Mouse (Mus musculus) v-Abl transformed pro-B cells (cell line): ENCODE measurements around the gene Stk19.

ENCODE experiments used
- in situ Hi-C, 2 experiments: fragments of 400-800 bp; cut with MboI; formaldehyde crosslinking; loops; one replicate each; pipeline ENCODE4 v1.15.1; 2025; ENCODE audit not compliant: unreplicated experiment in 2 of 2

The Stk19 gene

DNA sequence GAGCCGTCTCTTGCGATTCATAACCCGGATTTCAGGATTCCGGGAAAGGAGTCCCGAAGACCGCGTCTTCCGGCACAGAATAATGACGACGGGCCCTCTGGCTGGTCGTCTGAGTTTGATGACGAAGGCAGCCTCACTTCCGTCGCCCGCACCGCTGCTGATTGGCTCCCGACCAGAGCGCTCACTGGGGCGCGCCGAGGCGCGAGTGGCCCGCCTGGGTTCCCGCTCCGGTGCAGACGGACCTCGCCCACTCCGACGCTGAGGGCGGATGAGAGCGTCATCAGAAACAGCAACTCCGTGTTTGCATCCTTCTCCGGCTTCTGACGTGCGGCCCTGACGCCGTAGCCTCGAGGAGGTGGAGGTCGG, at the start of gene Stk19, which contains the start of gene Dxo:
Gene Stk19, minus strand, starts transcription at position 90 of the 366 bp plus-strand sequence.
Gene Dxo, plus strand, starts transcription at position 164 of the 366 bp plus-strand sequence.
- in situ Hi-C loops: no loop called here

DNA sequence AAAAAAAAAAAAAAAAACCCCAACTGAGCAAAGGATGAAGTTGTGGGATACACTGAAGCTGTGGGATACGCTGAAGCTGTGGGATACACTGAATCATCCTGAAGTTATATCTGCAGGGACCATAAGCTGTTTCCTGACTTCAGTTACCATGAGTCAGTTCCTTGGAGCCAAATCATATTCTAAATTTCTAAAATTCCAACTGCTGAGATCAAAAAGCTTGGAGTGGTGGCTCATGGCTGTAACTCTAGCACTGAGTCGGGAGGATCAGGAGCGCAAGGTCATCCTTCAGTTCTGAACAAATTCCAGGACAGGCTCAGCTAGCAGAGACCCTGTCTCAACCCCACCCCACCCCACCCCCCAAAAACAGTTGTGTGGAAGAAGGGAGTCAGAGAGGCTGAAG, 48.9 kb upstream of the Stk19 start:
- in situ Hi-C loops: no loop called here

DNA sequence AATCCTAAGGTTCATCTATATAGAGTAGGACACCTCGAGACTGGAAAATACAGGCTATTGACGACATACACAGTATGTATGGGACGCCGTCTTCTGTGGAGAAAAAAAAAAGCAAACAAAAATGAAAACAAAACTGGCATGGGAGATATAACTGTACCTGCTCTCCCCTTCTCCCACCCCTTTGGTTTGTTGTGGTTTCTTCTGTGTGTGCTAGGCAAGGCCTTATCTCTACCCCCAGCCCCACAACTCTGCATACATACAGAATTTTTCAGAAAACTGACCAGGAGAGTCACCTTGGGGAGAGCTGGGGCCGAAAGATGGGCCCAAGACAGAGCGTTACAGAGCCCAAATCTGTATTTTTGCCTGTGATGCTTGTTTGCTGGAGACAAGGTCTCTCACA, 48.0 kb upstream of the Stk19 start:
- in situ Hi-C loops: no loop called here

DNA sequence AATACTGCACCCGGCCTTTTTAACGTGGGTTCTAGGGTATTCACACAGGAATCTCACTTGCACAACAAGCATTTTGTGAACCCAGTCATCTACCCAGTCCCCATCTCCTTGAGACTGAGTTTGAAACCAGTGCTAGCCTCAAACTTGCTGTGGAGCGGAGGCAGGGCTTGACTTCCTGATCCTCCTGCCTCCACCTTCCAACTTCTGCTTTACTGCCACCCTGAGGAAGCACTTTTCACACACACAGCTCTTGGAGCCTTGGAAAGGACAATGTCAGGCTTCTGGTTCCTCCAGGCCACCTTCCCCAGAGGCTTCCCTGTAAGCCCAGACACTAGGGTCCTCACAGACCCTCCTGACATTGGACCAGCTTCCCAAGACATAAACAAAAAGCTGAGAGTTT, 46.6 kb upstream of the Stk19 start:
- in situ Hi-C loops: no loop called here

DNA sequence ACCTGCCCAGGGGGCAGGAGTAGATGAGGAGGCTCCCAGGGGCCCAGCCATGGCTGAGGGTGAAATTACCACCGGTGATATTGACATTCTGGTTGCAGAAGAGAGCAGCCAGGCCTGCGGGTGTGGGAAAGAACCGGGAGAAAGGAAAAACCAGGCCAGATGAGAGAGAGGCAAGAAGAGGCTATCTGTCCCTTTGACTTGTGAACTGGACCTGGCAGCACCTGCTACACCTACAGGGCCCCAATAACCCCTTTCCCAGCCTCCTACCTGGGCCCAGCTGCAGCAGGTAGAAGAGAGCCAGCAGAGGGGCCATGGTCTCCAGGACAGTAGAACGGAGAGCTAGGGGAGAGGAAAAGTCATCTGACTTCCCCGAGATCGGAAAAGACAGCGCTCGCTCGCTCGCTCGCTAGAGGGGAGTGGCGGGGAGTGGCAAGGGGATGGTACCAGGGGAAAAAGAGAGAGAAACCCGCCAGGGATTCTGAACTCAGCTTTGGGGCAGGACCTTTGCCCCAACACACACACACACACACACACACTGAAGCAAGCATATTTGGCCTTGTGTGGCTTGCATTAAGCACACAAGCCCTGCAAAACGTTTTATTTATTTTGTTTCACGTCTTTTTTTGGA, 45.1 kb upstream of the Stk19 start, which contains the start of gene Gm20547:
Gene Gm20547, minus strand, starts transcription at position 360 of the 628 bp plus-strand sequence.
- in situ Hi-C loops: no loop called here

DNA sequence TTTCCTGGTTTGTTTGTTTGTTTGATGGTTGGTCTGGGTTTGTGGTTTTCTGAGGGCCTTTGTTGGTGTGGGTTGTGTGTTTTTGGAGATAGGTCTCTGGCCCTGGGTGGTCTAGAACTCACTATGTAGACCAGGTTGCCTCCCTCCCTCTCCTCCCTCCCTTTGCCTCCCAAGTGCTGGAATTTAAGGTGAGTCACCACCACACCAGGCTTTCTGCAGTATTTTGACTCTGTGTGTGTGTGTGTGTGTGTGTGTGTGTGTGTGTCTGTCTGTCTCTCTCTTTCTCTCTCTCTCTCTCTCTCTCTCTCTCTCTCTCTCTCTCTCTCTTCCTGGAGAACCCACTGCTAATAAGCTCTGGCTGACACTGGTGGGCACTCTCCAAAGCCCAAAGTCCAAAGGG, 44.4 kb upstream of the Stk19 start:
- in situ Hi-C loops: no loop called here

DNA sequence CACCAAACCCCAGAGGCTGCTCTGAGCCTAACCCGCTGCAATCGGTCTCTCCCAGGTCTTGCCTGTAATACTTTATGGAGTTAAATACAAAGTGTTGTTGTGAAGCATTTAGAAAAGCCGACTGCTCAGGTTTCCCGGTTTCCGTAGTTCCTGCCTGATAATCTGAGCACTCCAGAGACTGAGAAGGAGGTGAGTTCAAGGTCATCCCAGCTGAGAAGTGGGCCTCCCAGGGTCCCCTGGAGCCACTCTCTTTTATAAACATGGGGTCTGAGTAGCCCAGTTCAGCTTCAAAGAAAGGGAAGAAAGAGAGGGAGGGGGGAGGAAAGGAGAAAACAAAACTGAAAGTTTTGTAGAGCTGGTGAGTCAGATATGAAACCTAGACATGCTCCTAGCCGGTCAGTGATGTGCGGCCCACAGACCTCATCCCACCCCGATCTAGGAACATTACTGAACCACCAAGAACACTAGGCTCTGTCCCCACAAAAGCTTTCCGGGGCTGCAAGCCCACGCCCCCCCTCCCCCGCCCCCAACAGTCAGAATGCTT, 42.7 kb upstream of the Stk19 start, which contains the start of gene Zbtb12:
Gene Zbtb12, plus strand, starts transcription at position 148 of the 544 bp plus-strand sequence.
- in situ Hi-C loops: no loop called here

DNA sequence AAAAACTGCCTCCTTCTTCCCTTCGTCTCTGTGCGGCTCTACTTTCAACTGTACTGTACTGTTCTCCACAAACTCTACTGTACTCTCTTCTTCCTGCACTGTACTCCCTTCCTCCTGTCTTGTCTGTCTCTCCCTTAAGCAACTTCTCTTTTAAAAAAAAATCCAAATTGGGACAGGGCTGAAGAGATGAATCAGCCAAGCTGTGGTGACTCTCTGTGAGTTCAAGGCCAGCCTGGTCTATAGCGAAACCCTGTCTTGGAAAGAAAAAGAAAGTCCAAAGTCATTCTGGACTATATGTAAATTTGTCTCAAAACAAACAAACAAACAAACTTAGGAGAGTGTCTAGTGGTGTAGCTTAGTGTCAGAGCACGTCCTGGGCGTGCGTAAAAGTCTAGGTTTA, 37.6 kb upstream of the Stk19 start:
- in situ Hi-C loops: loop anchor here in 1 of 2 experiments (25.0 kb wide), 1 partner anchor 213 kb away; the partner anchor contains the start of genes Abhd16a, Ly6g6d, Ly6g6e and Ly6g6f

DNA sequence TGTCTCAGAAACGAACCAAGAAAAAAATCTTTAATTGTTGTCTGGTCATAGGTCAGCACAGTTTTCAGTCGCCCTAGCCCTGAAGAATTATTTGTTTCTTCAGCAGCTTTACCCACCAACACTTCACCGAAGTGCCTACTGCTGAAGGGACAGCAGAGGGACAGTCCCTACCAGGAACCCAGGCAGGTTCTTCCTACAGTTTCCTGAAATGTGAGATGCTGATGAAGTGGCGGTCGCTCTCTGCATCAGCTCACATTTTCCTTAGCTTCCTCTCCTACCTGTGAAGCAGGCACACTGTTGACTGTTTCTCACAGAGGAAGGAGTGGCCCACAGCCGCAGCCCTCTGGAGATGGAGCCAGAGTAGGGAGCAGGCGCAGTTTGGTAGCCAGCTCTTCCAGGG, 29.2 kb upstream of the Stk19 start:
- in situ Hi-C loops: loop anchor here in 1 of 2 experiments (25.0 kb wide), 1 partner anchor 221 kb away; the partner anchor contains the start of genes Abhd16a, Ly6g6d, Ly6g6e and Ly6g6f

DNA sequence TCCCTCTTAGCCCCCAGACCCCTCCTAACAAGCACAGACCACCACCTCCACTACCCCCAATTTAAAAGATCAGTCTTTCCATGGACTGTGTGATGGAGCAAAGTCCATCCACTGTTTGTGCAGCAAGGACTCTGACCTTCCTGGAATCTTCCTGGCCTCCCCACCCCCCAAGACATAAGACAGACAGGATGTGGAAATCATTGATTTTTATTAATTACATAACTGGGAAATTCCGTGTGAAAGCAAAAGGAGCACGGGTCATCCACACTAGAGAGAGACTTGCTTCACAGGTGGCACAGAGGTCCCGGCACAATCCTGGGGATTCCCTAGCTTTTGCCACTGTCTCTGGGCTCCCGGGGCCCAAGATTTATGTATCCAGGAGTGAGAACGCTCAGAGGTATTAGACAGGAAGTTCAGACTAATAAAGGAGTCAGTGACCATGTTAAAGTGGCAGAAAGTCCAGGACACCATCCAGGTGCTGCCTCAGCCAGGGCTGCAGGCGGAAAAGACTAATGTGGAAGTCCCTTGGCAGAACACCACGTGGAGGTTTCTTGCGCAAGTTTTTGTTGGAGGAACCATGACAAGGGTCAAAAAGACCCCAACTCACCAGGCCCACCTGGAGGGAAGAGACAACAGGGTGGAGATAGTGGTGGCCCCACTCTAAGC, 25.8 kb upstream of the Stk19 start, which contains the start of gene Cfb:
Gene Cfb, minus strand, starts transcription at position 103 of the 666 bp plus-strand sequence.
- in situ Hi-C loops: loop anchor here in 1 of 2 experiments (25.0 kb wide), 1 partner anchor 225 kb away; the partner anchor contains the start of genes Abhd16a, Ly6g6d, Ly6g6e and Ly6g6f

DNA sequence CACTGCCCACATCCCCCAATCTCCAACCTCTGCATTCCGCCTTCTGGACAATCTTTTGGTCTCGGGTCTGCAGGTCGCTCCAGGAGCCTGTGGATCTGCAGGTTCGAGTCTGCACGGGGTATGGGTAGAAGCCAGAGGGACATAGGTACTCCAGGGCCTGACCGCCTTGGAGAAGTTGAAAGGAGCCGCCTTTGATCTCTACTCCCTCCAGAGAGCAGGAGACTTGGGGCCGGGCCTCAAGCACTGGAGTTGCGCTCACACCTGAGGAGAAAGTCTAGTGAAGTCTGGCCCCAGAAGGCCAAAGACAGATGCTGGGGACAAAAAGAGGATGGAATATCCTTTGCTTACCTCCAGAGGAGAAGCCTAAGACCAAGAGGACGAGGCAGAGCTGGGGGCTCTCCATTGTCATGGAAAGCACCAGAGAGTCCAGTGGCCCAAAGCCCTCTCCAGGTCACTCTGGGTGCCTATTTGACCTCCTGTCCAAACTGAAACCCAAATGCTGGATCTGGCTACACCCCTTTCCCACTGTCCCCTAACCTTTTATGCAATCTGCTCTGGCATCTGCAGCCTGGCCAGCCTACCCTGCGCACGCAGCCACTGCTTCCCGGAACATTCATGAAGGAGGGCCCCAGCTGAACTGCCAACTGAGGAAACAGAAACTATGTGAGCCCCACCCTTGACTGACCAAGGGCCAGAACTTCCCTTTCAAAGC, 25.1 kb upstream of the Stk19 start:
- in situ Hi-C loops: loop anchor here in 1 of 2 experiments (25.0 kb wide), 1 partner anchor 225 kb away; the partner anchor contains the start of genes Abhd16a, Ly6g6d, Ly6g6e and Ly6g6f

DNA sequence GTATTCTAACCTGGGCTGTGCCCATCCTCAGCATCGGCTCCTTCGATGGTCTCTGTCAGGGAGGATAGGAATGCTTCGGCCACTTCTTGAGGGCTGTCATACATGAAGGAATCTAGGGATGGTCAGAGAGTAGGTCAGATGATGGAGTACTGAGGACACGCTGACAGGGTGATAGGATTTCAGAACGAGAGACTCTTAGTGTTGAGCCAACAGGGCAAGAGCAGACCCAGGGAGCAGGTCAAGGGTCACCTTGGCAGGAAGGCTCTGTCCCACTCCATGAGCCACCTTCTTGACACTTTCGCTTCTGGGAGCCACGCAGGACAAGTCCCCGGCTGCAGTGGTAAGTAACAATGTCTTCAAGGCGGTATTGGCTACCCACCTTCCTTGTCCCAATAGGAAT, 23.8 kb upstream of the Stk19 start:
- in situ Hi-C loops: loop anchor here in 1 of 2 experiments (25.0 kb wide), 1 partner anchor 227 kb away; the partner anchor contains the start of genes Abhd16a, Ly6g6d, Ly6g6e and Ly6g6f

DNA sequence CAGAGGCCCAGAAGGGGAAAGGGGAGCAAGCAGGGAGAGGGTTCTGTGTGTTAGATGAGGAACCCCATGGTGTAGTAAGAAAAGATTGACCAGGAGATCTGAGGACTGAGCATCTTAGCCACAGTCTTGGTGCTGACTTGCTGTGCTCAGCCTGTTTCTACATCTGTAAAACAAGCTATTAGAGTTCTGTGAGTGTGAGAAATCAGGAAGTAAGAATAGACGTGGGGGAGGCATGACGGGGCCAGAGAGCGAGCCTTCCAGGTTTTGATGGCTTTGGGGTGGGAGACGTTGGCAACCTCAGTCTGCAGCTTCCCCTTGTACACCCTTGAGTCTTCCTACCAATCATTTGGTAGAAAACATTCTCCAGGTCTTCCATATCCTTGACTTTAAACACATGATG, 21.9 kb upstream of the Stk19 start:
- in situ Hi-C loops: loop anchor here (5.0 to 25.0 kb wide), 4 partner anchors 54 to 229 kb away; partner anchors contain the start of genes Slc44a4 (in 2 of the 2), Abhd16a (in 1 of the 2), Lsm2 (in 1 of the 2) and Ly6g6d (in 1 of the 2)

DNA sequence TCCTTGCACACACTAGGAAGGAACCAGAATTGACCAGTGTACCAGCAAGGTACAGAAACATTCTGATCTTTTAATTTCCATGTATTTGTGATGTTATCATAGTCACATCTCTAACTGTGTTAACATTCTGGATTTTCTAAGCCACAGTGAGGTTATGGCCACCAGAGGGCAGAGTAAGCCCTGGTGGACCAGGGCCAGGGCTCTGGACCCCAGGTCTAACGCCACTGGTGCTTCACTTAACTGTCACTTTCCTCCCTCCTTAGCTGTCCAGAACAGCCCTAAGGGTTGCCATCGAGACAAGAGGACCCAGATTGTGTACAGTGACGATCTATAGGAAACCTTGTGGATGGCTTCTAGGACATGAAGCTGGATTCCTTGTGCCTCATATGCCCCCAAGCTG, 19.1 kb upstream of the Stk19 start:
- in situ Hi-C loops: loop anchor here (5.0 to 25.0 kb wide), 4 partner anchors 56 to 231 kb away; partner anchors contain the start of genes Slc44a4 (in 2 of the 2), Abhd16a (in 1 of the 2), Lsm2 (in 1 of the 2) and Ly6g6d (in 1 of the 2)

DNA sequence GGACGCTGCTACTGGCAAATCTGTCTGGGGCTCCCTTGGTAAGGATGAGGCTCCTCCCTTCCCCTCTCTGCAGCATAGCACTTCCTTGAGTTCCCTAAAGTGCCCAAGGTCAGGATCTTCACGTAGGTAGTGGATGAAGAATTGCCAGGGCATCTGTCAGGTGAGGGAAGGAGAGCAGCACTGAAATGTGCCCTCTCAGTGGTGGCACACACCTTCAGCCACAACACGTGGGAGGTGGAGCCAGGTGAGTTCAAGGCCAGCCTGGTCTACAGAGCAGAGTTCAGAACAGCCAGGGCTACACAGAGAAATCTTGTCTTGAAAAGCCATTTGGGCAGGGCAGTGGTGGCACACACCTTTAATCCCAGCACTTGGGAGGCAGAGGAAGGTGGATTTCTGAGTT, 18.0 kb upstream of the Stk19 start:
- in situ Hi-C loops: loop anchor here (5.0 to 25.0 kb wide), 4 partner anchors 58 to 233 kb away; partner anchors contain the start of genes Slc44a4 (in 2 of the 2), Abhd16a (in 1 of the 2), Lsm2 (in 1 of the 2) and Ly6g6d (in 1 of the 2)

DNA sequence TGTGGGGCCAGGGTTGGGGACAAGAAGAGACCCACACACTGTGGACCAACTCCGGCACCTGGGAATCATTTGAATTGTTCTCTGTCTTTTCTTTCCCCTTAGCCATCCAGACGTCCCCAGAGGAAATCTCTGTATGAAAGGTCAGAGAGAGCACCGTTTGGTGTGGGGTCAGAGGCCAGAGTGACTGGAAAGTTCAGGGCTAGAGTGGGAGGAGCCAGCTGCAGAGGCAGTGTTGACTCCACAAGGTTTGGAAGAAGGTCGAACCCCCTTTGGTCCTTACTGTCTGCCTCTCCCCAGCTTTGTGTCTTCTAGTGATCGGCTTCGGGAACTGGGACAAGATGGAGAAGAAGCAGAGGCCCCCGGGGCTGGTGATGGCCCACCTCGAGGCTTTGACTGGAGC, 16.8 kb upstream of the Stk19 start:
- in situ Hi-C loops: loop anchor here (10.0 to 25.0 kb wide), 2 partner anchors 131 to 234 kb away; partner anchors contain the start of genes Abhd16a (in 1 of the 2), Lsm2 (in 1 of the 2), Ly6g6d (in 1 of the 2) and Ly6g6e (in 1 of the 2)

DNA sequence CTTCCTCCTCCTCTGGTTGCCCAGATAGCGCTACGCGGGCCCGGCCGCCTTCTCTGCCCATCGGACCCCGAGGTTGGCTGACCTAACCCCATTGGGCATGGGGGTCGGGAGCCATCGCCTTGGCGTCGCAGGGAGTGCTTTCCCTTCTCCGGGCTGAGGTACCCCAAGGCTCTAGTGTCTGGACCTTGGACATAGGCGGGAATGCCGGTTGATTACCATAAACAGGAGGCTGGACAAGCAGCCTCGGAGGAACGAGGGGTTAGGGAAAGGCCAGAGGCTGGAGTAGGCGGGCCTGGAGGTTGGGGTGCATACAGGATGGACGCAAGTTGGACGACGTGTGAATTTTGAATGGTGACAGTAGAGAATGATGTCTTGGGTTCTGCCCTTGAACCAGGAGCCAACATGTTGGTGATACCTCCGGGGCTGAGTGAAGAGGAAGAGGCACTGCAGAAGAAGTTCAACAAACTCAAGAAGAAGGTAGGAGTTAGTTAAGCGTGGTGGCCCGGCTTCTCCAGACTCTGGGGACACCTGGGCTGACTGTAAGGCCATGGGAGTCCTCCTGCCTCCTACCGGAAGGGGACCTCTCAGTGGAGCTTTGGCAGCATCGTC, 13.9 kb upstream of the Stk19 start:
- in situ Hi-C loops: loop anchor here (10.0 to 25.0 kb wide), 2 partner anchors 134 to 237 kb away; partner anchors contain the start of genes Abhd16a (in 1 of the 2), Lsm2 (in 1 of the 2), Ly6g6d (in 1 of the 2) and Ly6g6e (in 1 of the 2)

DNA sequence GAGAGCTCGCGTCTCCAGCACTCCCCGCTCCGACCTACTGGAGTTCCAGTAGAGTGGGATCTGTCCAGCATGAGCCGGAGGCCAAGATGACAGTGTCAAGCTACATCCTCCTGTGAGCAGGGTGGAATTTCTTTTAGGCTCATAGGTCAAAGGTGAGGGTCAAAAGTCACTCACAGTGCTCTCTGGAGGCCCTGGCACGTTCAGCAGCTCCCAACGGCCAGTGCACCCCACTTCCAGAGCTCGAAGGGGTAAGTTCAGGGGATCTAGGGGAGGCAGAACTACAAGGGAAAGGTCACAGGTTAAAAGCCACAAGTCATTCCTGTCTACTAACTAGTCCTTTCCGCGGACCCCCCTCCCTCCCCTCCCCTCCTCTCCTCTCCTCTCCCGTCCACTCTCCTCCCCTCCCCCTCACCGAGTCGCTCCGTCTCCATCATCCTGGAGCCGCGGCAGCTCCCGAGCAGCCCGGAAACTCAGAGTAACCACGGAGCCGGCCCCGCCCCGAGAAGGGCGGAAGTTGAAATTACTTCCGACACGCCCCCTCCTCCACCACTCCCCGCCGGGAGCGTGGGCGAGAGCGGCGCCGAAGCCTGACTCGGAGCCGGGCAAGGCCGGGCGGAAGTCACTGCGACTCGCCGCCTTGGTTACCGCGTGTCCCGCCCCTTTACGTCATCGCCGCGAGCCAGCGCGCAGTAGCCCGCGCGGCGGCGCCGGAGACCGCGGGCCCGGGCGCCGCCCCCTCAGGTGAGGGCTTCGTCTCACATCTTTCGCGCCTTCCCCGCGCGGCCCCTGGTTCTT, 13.2 kb upstream of the Stk19 start, which contains the start of the genes Skiv2l and Nelfe:
Gene Skiv2l, minus strand, starts transcription at position 489 of the 795 bp plus-strand sequence.
Gene Nelfe, plus strand, starts transcription at position 670 of the 795 bp plus-strand sequence.
- in situ Hi-C loops: loop anchor here (10.0 to 25.0 kb wide), 2 partner anchors 135 to 237 kb away; partner anchors contain the start of genes Abhd16a (in 1 of the 2), Lsm2 (in 1 of the 2), Ly6g6d (in 1 of the 2) and Ly6g6e (in 1 of the 2)
